Mouse (Mus musculus) urinary bladder, postnatal 36 days (tissue): ENCODE data around the gene Traf1.

Experiments
- DNase-seq, 2 experiments: peaks; one replicate each; pipeline ENCODE4 v3.0.0; 2022; ENCODE audit warnings: low spot score in 2 of 2, mixed read lengths in 1 of 2

The Traf1 gene

GRCm38 (mm10) chr2:34901726-34902125 lies 59.8 kb downstream of the Traf1 start:
- DNase-seq, result no peak

DNA sequence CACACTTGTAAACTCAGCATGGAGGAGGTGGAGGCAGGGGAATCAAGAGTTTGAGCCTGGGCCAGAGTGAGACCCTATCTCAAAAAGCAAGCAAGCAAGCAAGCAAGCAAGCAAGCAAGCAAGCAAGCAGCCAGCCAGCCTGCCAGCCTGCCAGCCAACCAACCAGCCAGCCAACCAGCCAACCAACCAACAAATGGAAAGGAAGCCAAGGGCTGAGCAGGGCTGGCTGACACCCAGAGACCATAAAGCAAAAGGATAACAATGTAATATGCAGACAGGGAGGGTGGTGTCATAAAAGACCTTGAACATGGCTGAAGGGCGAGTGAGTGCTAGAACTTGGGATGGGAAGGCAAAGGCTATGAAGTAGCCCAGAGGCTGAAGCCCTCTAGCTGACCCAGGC lies 61.2 kb downstream of the Traf1 start:
- no peak for DNase-seq

DNA sequence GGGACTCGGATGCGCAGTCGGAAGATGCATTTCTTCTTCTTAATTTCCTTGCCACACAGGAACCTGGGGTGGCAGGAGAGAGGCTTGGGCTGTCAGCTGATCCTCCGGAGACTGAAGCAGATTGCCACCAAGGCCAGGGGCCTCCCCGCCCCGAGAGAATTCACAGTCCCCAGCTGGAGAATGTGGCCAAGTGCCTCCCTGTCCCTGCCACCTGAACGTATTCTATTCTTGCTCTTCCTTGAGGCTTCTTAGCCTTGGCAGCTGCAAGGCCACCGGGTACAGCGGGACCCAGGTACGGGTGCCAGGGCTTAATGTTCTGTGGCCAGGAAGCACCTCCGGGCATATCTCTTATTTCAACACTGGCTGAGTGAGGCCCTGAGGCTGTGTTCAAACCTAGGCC lies 61.9 kb downstream of the Traf1 start:
- DNase-seq, result no peak

DNA sequence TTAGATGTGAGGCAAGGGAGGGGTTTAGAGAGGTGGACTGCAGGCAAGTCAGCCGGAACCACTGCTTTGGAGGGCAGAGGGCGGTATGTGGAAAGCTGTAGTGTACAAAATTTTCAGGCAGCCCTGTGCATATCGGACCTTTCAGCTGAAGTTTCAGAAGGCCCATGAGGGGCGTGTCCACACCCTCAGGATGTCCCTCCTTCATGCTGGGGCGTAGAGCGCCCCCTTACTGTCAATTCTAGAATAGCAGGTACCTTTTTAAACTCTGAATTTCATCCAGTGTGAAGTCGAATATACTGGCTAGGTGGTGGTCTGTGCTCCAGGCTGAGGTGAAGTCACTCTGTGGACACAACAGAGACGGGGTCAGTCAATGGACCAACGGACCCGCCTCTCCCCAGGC lies 63.8 kb downstream of the Traf1 start:
- DNase-seq, result no peak

DNA sequence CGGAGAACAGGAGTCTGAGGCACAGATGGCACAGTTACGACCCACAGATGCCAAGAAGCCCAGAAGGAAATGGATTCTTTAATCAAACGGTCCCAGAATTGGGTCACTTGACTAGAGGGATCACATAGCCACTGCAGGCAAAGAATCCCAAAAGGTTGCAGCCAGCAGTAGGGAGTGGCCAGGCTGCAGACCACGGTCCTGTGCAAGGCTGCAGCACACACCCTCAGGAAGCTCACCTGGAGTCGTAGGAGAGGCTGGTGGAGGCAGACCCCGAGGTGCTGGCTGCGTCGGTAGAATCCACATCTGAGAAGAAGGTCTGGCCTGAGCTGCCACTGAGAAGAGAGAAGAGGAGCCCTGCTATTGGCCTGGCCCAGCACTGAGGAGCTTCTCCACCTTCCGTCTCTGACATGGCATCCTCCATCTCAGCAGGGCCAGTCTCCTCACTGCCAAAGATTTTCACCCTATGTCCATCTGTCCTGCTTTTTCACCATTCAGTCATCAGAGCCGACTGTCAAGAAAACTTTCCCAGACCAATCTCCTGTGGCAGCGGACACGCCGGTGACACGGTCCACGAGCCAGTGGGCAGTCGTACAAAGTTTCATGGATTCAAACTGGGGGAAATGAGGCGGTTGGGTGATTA lies 64.6 kb downstream of the Traf1 start:
- no peak for DNase-seq

DNA sequence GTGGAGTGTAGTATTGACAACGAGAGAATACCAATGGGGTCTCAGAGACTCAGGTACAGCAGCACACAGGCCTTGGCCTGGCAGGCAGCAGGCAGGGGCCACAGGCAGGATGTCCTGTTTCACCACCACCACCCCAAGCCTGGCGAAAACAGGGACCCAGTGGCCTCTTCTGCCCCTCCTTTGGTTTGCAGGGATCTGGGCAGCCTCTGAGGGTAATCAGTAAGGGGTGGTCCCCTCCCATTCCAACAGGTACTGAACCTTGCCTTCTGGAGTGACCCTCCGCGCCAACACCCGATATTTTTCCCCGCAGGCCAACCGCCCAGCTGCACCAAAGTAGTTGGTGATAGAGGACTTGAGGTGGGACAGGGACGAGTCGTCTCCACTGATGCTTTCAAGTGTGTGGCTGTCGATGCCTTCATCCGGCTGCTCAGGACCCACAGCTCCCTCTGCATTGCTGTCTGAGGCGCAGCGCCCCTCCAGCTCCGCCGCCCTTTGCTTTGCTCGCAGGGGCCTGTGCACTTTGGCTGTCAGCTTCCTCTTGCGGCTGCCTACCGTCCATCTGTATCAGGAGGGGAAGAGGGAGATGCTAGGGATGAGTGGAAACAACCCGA lies 66.0 kb downstream of the Traf1 start:
- no peak for DNase-seq

GRCm38 (mm10) chr2:34893950-34894349 lies 67.6 kb downstream of the Traf1 start:
- no peak for DNase-seq
